Mouse (Mus musculus) MEL (cell line): ENCODE measurements around the gene Tmem165. TPM values are rescaled to one million over a fixed set of nuclear protein-coding genes. Genes with fewer than 3 reads are reported as not detected.

ENCODE experiments used
- DNase-seq: peaks from one replicate; pipeline ENCODE4 v3.0.0; 2011; ENCODE audit warnings: low read depth, low spot score
- H3K27ac ChIP-seq: 2 replicates; pipeline ENCODE4 v1.5.1; 2012; ENCODE audit warnings: low read depth, mild to moderate bottlenecking, control low read depth, low read length, moderate library complexity; ENCODE audit not compliant: control insufficient read depth
- H3K27me3 ChIP-seq, 2 experiments: fragments of 150-350 bp in 1 of 2; sonication (generic) in 1 of 2; 2 replicates each; pipeline ENCODE4 v1.6.1; 2012; ENCODE audit warnings: low read length in 2 of 2, mild to moderate bottlenecking in 2 of 2, improper control_type of control experiment in 1 of 2, moderate library complexity in 1 of 2; ENCODE audit not compliant: insufficient read depth in 2 of 2, control insufficient read depth in 1 of 2
- H3K36me3 ChIP-seq, 2 experiments: 2 replicates each; pipeline ENCODE4 v1.6.1; 2012 to 2014; ENCODE audit warnings: low read length in 2 of 2, improper control_type of control experiment in 1 of 2, inconsistent platforms in 1 of 2, mild to moderate bottlenecking in 1 of 2; ENCODE audit not compliant: insufficient read depth in 2 of 2, control insufficient read depth in 1 of 2
- H3K4me1 ChIP-seq, 2 experiments: fragments of 150-350 bp in 1 of 2; sonication (generic) in 1 of 2; 2 replicates each; pipeline ENCODE4 v1.6.1; 2012; ENCODE audit warnings: low read length in 2 of 2, improper control_type of control experiment in 1 of 2, mild to moderate bottlenecking in 1 of 2; ENCODE audit not compliant: insufficient read depth in 2 of 2, control insufficient read depth in 1 of 2
- H3K4me3 ChIP-seq, 2 experiments: fragments of 150-350 bp in 1 of 2; sonication (generic) in 1 of 2; 2 replicates each; pipeline ENCODE4 v1.5.1; 2012; ENCODE audit warnings: low read depth in 2 of 2, low read length in 2 of 2, mild to moderate bottlenecking in 2 of 2, moderate library complexity in 2 of 2, control low read depth in 1 of 2, improper control_type of control experiment in 1 of 2; ENCODE audit not compliant: control insufficient read depth in 1 of 2, insufficient read depth in 1 of 2
- H3K79me2 ChIP-seq: 2 replicates; pipeline ENCODE4 v1.6.1; 2012; ENCODE audit warnings: mild to moderate bottlenecking, low read length, moderate library complexity; ENCODE audit not compliant: control insufficient read depth, poor library complexity, insufficient read depth
- H3K9ac ChIP-seq: 2 replicates; pipeline ENCODE4 v1.6.1; 2012; ENCODE audit warnings: low read depth, mild to moderate bottlenecking, control low read depth, low read length, moderate library complexity; ENCODE audit not compliant: control insufficient read depth, poor library complexity, severe bottlenecking
- H3K9me3 ChIP-seq: fragments of 150-350 bp; sonication (generic); replicated peaks from 2 replicates; pipeline ENCODE4 v1.6.1; 2012; ENCODE audit warnings: mild to moderate bottlenecking, low read length, improper control_type of control experiment, moderate library complexity; ENCODE audit not compliant: insufficient read depth
- GABPA ChIP-seq: IDR thresholded peaks from 2 replicates; pipeline ENCODE4 v1.6.1; 2012; ENCODE audit warnings: low read depth, mild to moderate bottlenecking, inconsistent platforms, low read length, improper control_type of control experiment, moderate library complexity
- MXI1 ChIP-seq: IDR thresholded peaks from 2 replicates; pipeline ENCODE4 v1.6.1; 2011; ENCODE audit warnings: mild to moderate bottlenecking, low read depth, low read length, improper control_type of control experiment
- MYB ChIP-seq: IDR thresholded peaks from 2 replicates; pipeline ENCODE4 v1.6.1; 2011; ENCODE audit warnings: mild to moderate bottlenecking, low read depth, low read length, improper control_type of control experiment
- NRF1 ChIP-seq: IDR thresholded peaks from 2 replicates; pipeline ENCODE4 v1.6.1; 2014; ENCODE audit warnings: low read depth, mild to moderate bottlenecking, inconsistent platforms, low read length, improper control_type of control experiment, moderate library complexity; ENCODE audit not compliant: poor library complexity, insufficient read depth, severe bottlenecking
- POLR2A ChIP-seq, 2 experiments: IDR thresholded peaks; 2 replicates each; pipeline ENCODE4 v1.6.1; 2011 to 2012; ENCODE audit warnings: low read length in 2 of 2, mild to moderate bottlenecking in 2 of 2, control low read depth in 1 of 2, improper control_type of control experiment in 1 of 2, low read depth in 1 of 2, moderate library complexity in 1 of 2; ENCODE audit not compliant: control insufficient read depth in 1 of 2, insufficient read depth in 1 of 2, poor library complexity in 1 of 2
- SMC3 ChIP-seq: IDR thresholded peaks from 2 replicates; pipeline ENCODE4 v1.6.1; 2011; ENCODE audit warnings: low read depth, low read length, improper control_type of control experiment
- TAL1 ChIP-seq: IDR thresholded peaks from 2 replicates; pipeline ENCODE4 v1.6.1; 2012; ENCODE audit warnings: mild to moderate bottlenecking, inconsistent platforms, low read length, moderate library complexity, mixed read lengths
- TBP ChIP-seq: IDR thresholded peaks from 2 replicates; pipeline ENCODE4 v1.8.0; 2011; ENCODE audit warnings: low read depth, low read length, improper control_type of control experiment
- USF2 ChIP-seq, 2 experiments: IDR thresholded peaks; 2 replicates each; pipeline ENCODE4 v1.6.1; 2011 to 2012; ENCODE audit warnings: improper control_type of control experiment in 2 of 2, low read length in 2 of 2, borderline replicate concordance in 1 of 2, inconsistent platforms in 1 of 2, low read depth in 1 of 2, mild to moderate bottlenecking in 1 of 2; ENCODE audit not compliant: insufficient read depth in 1 of 2
- ZKSCAN1 ChIP-seq: IDR thresholded peaks from 2 replicates; pipeline ENCODE4 v1.6.1; 2012; ENCODE audit warnings: low read depth, mild to moderate bottlenecking, inconsistent platforms, low read length, improper control_type of control experiment, moderate library complexity
- ZNF384 ChIP-seq: IDR thresholded peaks from 2 replicates; pipeline ENCODE4 v1.6.1; 2012; ENCODE audit warnings: low read depth, mild to moderate bottlenecking, inconsistent platforms, low read length, improper control_type of control experiment
- polyA plus RNA-seq, 2 experiments: library from polyadenylated mRNA; stranded (reverse) in 1 of 2; unstranded in 1 of 2; fragments of >175 nt in 1 of 2; fragments of >200 nt in 1 of 2; gene quantifications; 2 replicates each; pipeline versions ENCODE4 v1.2.1 to v1.2.4; 2012; ENCODE audit warnings: low replicate concordance in 2 of 2, low read depth in 1 of 2; ENCODE audit not compliant: insufficient read length in 2 of 2, insufficient read depth in 1 of 2, missing spikeins in 1 of 2
- total RNA-seq: library from RNA; depleted of rRNA; stranded (reverse); fragments of 300-350 nt; gene quantifications from 2 replicates; pipeline ENCODE4 v1.2.3, GENCODE M21; 2012

Gene Tmem165
- total and polyA plus RNA-seq, 3 experiments, result 66.5 to 154 (median 73.0) TPM

GRCm38 (mm10) chr5:76176841-76177240, 6.8 kb upstream of the Tmem165 start:
- H3K4me3 ChIP-seq, result no peak overlapping the region
- H3K36me3 ChIP-seq, result peaks cover 0 to 5% of the 10 kb centered on the region in 2 experiments; a peak in 2 of 4 replicates
- no peaks in the 10 kb centered on the region for H3K9me3 ChIP-seq
- H3K9ac ChIP-seq, result no peak overlapping the region
- no peak overlapping the region for H3K27ac ChIP-seq
- TF ChIP-seq ZKSCAN1 (no peak), SMC3 (no peak), POLR2A (IDR thresholded peaks at IDR 0.05; ENCODE audit: control insufficient read depth in 1 of 2, insufficient read depth in 1 of 2, low read depth in 1 of 2, low read length in 2 of 2, poor library complexity in 1 of 2) (no peak), ZNF384 (no peak), USF2 (IDR thresholded peaks at IDR 0.05; ENCODE audit: borderline replicate concordance in 1 of 2, insufficient read depth in 1 of 2, low read depth in 1 of 2, low read length in 2 of 2) (no peak)
- H3K4me1 ChIP-seq, result peaks cover 0 to 5% of the 10 kb centered on the region in 2 experiments; a peak in 2 of 4 replicates
- H3K27me3 ChIP-seq, result peaks cover 2 to 5% of the 10 kb centered on the region in 2 experiments; a peak in 3 of 4 replicates
- no peak for DNase-seq
- no peaks in the 10 kb centered on the region for H3K79me2 ChIP-seq

GRCm38 (mm10) chr5:76177664-76178063, 6.0 kb upstream of the Tmem165 start:
- H3K27ac ChIP-seq, result no peak overlapping the region

GRCm38 (mm10) chr5:76179171-76179570, 4.5 kb upstream of the Tmem165 start:
- H3K9me3 ChIP-seq, result no peaks in the 10 kb centered on the region
- H3K27me3 ChIP-seq, result peaks cover 2 to 5% of the 10 kb centered on the region in 2 experiments; a peak in 3 of 4 replicates
- no peak overlapping the region for H3K4me3 ChIP-seq
- no peak overlapping the region for H3K9ac ChIP-seq
- H3K36me3 ChIP-seq, result peaks cover 0 to 7% of the 10 kb centered on the region in 2 experiments; a peak in 2 of 4 replicates
- no peak for TF ChIP-seq MXI1
- no peak for TF ChIP-seq ZNF384
- TF ChIP-seq NRF1, result peak; percentile 69
- peaks cover 4% of the 10 kb centered on the region for H3K79me2 ChIP-seq
- H3K4me1 ChIP-seq, result peaks cover 0 to 5% of the 10 kb centered on the region in 2 experiments; a peak in 2 of 4 replicates
- peak; percentile 59 for DNase-seq
- H3K27ac ChIP-seq, result no peak overlapping the region

More at GRCm38 (mm10) chr5:76177664-76178063, 6.0 kb upstream of the Tmem165 start:
- H3K4me3 ChIP-seq, result no peak overlapping the region
- no peak overlapping the region for H3K9ac ChIP-seq
- H3K27me3 ChIP-seq, result peaks cover 2 to 5% of the 10 kb centered on the region in 2 experiments; a peak in 3 of 4 replicates
- no peak for TF ChIP-seq TBP
- no peak for TF ChIP-seq SMC3
- TF ChIP-seq MYB, result no peak
- no peak for TF ChIP-seq GABPA
- no peak for TF ChIP-seq POLR2A (IDR thresholded peaks at IDR 0.05; ENCODE audit: control insufficient read depth in 1 of 2, insufficient read depth in 1 of 2, low read depth in 1 of 2, low read length in 2 of 2, poor library complexity in 1 of 2)
- TF ChIP-seq TAL1, result no peak
- peaks cover 0 to 6% of the 10 kb centered on the region in 2 experiments; a peak in 2 of 4 replicates for H3K36me3 ChIP-seq
- no peaks in the 10 kb centered on the region for H3K79me2 ChIP-seq
- H3K4me1 ChIP-seq, result peaks cover 0 to 5% of the 10 kb centered on the region in 2 experiments; a peak in 2 of 4 replicates
- no peaks in the 10 kb centered on the region for H3K9me3 ChIP-seq
- DNase-seq, result peak; percentile 30
